Mouse (Mus musculus) neutrophil, adult 5-6 weeks (primary cell): ENCODE results near the gene Ciao2a. TPM values are rescaled to one million over a fixed set of nuclear protein-coding genes. Genes with fewer than 3 reads are reported as not detected.

ENCODE experiments used
- ATAC-seq: fragments of 151-379, 151-347 bp; 2 replicates; pipeline ENCODE4 v1.8.0; 2017; ENCODE audit warnings: mild to moderate bottlenecking, moderate TSS enrichment; ENCODE audit not compliant: insufficient number of reproducible peaks, poor library complexity, low FRiP score, severe bottlenecking; ENCODE audit errors: extremely low read depth
- total RNA-seq: library from RNA; stranded (forward); fragments of 200-1000 nt; gene quantifications from 2 replicates; pipeline ENCODE4 v1.2.3, GENCODE M21; 2017

Ciao2a gene
- total RNA-seq, 1 experiment from 2014 or later = 45.0 TPM

- ATAC-seq = no peak
Measured at GRCm38 (mm10) chr9:66155534-66155933, 29.1 kb downstream of the Ciao2a start.

GRCm38 (mm10) chr9:66157958-66158830 lies 31.8 kb downstream of the Ciao2a start, which contains the start of gene Dapk2:
TSS of gene Dapk2 (plus strand) at chr9:66158223.
- peak; percentile 56 for ATAC-seq

GRCm38 (mm10) chr9:66158885-66159430 lies 32.5 kb downstream of the Ciao2a start:
- ATAC-seq = no peak

- no peak for ATAC-seq
Measured at GRCm38 (mm10) chr9:66160155-66160554, 33.7 kb downstream of the Ciao2a start.

GRCm38 (mm10) chr9:66162995-66163394 lies 36.6 kb downstream of the Ciao2a start:
- no peak for ATAC-seq

- no peak for ATAC-seq
Measured at GRCm38 (mm10) chr9:66167222-66167621, 40.8 kb downstream of the Ciao2a start.

- no peak for ATAC-seq
Measured at GRCm38 (mm10) chr9:66168233-66168632, 41.8 kb downstream of the Ciao2a start.

- ATAC-seq = no peak
Measured at GRCm38 (mm10) chr9:66170506-66170905, 44.1 kb downstream of the Ciao2a start.

GRCm38 (mm10) chr9:66171275-66171921 lies 45.0 kb downstream of the Ciao2a start:
- ATAC-seq = no peak

- ATAC-seq = no peak
Measured at GRCm38 (mm10) chr9:66173316-66173855, 47.0 kb downstream of the Ciao2a start.

- no peak for ATAC-seq
Measured at GRCm38 (mm10) chr9:66174985-66175384, 48.6 kb downstream of the Ciao2a start.

- ATAC-seq = no peak
Measured at GRCm38 (mm10) chr9:66177975-66178374, 51.6 kb downstream of the Ciao2a start.

GRCm38 (mm10) chr9:66179795-66180194 lies 53.4 kb downstream of the Ciao2a start:
- no peak for ATAC-seq

- no peak for ATAC-seq
Measured at GRCm38 (mm10) chr9:66181126-66181825, 54.9 kb downstream of the Ciao2a start.

GRCm38 (mm10) chr9:66181826-66182678 lies 55.6 kb downstream of the Ciao2a start:
- no peak for ATAC-seq

- ATAC-seq = no peak
Measured at GRCm38 (mm10) chr9:66182679-66182993, 56.2 kb downstream of the Ciao2a start.

- no peak for ATAC-seq
Measured at GRCm38 (mm10) chr9:66183023-66183422, 56.6 kb downstream of the Ciao2a start.

- no peak for ATAC-seq
Measured at GRCm38 (mm10) chr9:66184572-66184971, 58.2 kb downstream of the Ciao2a start.
